Mouse (Mus musculus): ENCODE measurements around the gene Tkt. TPM values are rescaled to one million over a fixed set of nuclear protein-coding genes. Genes with fewer than 3 reads are reported as not detected.

Gene Tkt
- polyA plus RNA-seq, 1 experiment from 2014 or later, result 333 TPM

- ATAC-seq (replicated peaks), result no peak
- H3K36me3 ChIP-seq, result no peaks in the 10 kb centered on the region
- H3K4me2 ChIP-seq (replicated peaks), result no peak overlapping the region
- H3K27me3 ChIP-seq, result no peaks in the 10 kb centered on the region
- H3K9me3 ChIP-seq, result no peaks in the 10 kb centered on the region
- 16% methylated on average over 7 of the region's 7 CpGs for WGBS
- H3K9ac ChIP-seq (replicated peaks), result no peak overlapping the region
- H3K4me1 ChIP-seq, result no peaks in the 10 kb centered on the region
- H3K4me3 ChIP-seq, result no peak overlapping the region
- no peak overlapping the region for H3K27ac ChIP-seq (replicated peaks)
Observed at GRCm38 (mm10) chr14:30612523-30612922, 64.4 kb downstream of the Tkt start.

DNA sequence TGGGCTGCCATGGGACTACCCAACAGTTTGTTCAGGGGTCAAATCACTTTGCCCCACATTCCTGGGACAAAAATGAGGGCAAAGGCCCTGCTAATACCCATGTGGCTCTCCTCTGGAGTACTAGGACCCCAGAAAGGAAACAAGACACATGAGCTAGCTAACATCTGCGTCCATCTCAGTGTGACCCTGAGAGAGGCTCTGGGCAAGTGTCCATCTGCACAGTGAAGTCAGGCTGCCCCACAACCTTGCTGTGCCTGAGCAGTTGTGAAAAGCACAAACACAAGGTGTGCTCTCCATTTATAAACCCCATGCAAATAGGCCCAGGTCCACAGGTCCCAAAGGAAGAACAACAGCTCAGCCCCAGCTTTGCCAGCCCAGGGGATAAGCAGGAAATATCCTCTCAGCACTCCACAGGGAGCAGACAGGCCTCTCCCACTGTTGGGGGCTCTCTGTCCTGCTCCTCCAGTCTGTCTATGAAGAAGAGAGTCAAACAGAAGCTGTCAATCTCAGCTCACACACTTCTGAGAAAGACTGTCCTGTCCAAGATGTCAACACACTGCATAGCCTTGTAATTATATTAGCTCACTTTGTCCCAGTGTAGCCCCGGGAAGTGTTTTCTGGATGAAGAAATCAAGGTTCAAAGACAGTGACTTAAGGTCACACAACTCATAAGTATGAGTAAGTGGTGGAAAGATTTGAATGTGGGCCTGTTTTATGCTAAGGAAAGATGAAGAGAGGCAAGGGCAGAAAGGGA, 65.0 kb downstream of the Tkt start:
- Histone ChIP-seq H3K4me1 (no peaks in the 10 kb centered on the region), H3K27ac (replicated peaks) (no peak overlapping the region), H3K4me3 (no peak overlapping the region), H3K9me3 (no peaks in the 10 kb centered on the region), H3K36me3 (no peaks in the 10 kb centered on the region), H3K27me3 (no peaks in the 10 kb centered on the region), H3K9ac (replicated peaks) (no peak overlapping the region), H3K4me2 (replicated peaks) (no peak overlapping the region)
- 91% methylated on average over 2 of the region's 2 CpGs for WGBS
- no peak for ATAC-seq (replicated peaks)

DNA sequence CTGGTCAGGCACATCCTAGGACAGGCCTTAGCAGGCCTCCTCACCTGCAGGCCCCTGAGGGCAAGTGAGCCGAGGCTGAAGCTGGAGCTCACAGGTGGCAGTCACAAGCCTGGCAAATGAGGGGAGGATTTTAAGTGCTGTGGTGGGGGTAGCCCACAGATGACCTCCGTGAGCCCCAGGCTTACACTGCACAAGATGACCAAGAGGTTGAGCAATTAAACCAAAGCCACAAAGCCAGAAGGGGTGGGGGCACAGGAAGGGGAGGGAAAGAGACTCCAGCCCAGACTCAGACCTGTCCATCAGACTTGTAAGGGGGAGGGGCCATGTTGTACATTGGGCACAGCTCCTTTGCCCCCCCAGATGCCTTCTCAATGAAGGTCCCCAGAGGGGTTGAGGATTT, 68.6 kb downstream of the Tkt start:
- H3K27me3 ChIP-seq, result no peaks in the 10 kb centered on the region
- no peak overlapping the region for H3K27ac ChIP-seq (replicated peaks)
- no peaks in the 10 kb centered on the region for H3K36me3 ChIP-seq
- 75% methylated on average over 2 of the region's 2 CpGs for WGBS
- H3K4me1 ChIP-seq, result no peaks in the 10 kb centered on the region
- no peaks in the 10 kb centered on the region for H3K9me3 ChIP-seq
- H3K9ac ChIP-seq (replicated peaks), result no peak overlapping the region
- H3K4me3 ChIP-seq, result no peak overlapping the region
- ATAC-seq (replicated peaks), result no peak
- no peak overlapping the region for H3K4me2 ChIP-seq (replicated peaks)

DNA sequence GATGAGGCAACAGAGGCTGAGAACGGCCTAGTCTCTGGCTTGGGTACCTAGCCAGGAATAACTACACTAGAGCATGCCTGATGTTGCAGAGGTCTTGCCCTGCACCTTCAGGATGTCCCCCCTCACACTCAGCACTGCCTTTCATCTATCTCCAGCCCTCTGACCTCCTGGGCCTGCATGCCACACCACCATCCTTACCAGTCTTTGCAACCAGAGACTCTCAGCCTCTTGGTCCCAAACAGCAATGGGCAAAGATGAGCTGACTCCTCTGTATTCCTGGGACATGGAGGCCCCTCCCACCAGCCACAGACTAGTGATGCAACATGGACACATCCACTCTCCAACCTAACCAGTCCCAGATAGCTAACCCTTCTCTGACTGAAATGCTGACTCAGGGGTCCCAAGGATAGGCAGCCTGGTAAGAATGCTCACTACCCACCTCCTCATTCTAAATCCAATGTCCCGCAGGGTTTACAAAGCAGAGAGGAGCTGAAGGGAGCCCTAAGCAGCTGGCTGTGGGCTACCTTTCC, 70.7 kb downstream of the Tkt start:
- H3K4me3 ChIP-seq, result no peak overlapping the region
- no peak for ATAC-seq (replicated peaks)
- H3K4me2 ChIP-seq (replicated peaks), result no peak overlapping the region
- no peaks in the 10 kb centered on the region for H3K27me3 ChIP-seq
- no peaks in the 10 kb centered on the region for H3K9me3 ChIP-seq
- no peak overlapping the region for H3K9ac ChIP-seq (replicated peaks)
- no peak overlapping the region for H3K27ac ChIP-seq (replicated peaks)
- no peaks in the 10 kb centered on the region for H3K36me3 ChIP-seq
- 91% methylated on average over 2 of the region's 2 CpGs for WGBS
- no peaks in the 10 kb centered on the region for H3K4me1 ChIP-seq

DNA sequence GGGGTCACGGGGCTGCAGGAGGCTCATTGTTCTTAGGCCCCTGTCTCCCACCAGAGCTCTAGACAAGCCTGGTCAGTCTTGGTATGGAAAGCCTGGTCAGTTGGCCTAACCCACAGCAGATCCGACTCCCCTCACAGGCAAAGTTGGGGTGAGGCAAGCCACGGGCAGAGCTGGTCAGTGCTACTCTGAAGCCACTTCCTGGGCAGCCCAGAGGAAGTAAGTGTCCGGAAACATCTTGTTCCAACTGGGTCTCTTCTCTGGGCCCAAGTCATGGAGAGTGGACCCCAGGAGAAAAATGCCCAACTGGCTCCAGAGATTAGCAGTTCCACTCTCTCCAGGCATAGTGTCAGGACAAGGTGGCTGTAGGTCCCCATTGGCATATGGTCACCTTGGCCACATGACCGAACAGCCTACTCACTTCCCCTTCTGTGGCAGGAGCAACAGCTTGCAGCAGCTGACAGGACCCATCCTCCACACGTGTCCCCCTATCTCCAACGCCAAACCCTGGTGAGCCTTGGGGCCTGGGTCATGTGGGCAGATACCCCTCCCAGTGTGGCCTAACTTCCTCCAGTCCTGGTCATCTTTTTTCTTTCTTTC, 71.9 kb downstream of the Tkt start:
- Histone ChIP-seq H3K4me1 (peaks cover 4% of the 10 kb centered on the region; the same call in 1 of the 2 replicates), H3K4me2 (replicated peaks) (no peak overlapping the region), H3K36me3 (no peaks in the 10 kb centered on the region), H3K9ac (replicated peaks) (no peak overlapping the region), H3K9me3 (no peaks in the 10 kb centered on the region), H3K4me3 (no peak overlapping the region), H3K27me3 (no peaks in the 10 kb centered on the region), H3K27ac (replicated peaks) (no peak overlapping the region)
- WGBS, result 82% methylated on average over 7 of the region's 7 CpGs
- no peak for ATAC-seq (replicated peaks)

DNA sequence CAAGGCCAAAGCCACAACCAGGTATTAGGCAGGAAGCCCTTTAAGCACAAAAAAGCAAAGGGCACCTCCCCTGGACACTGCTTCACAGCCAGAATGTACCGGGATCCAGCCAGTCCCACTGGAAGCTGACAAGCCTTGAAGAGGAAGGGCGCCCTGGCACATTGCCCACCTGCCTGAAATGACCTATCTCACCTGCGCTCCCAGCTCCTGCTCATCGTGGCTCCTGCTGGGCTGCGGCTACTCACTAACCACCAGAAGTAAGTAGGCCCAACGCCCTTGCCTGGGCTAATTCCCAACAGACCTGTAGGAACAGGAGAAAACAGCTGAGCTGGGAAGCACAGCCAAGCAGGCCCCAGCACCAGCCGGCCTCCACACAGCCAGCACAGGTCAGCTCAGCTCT, 74.0 kb downstream of the Tkt start:
- Histone ChIP-seq H3K4me3 (no peak overlapping the region), H3K4me2 (replicated peaks) (no peak overlapping the region), H3K9ac (replicated peaks) (no peak overlapping the region), H3K4me1 (peaks cover 21% of the 10 kb centered on the region; the same call in 1 of the 2 replicates), H3K36me3 (no peaks in the 10 kb centered on the region), H3K27ac (replicated peaks) (no peak overlapping the region), H3K27me3 (no peaks in the 10 kb centered on the region), H3K9me3 (no peaks in the 10 kb centered on the region)
- no peak for ATAC-seq (replicated peaks)
- 87% methylated on average over 7 of the region's 7 CpGs for WGBS

DNA sequence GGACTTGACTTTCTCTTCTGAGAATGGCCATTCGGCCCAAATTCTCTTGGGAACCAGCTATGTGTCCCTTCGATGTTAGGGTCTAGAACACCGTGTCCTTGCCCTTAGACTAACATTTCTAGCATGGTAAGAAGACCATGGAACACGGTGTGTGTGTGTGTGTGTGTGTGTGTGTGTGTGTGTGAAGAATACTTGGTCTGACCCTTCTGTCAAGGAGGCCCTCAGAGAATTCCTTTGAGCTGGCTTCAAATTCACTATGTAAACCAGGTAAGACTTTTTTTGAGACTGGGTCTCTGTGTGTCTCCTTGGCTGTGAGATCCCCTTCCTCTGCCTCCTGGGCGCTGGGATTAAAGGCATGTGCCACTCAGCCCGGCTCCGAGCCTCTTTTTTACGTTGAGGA, 74.4 kb downstream of the Tkt start:
- no peak for ATAC-seq (replicated peaks)
- Histone ChIP-seq H3K4me3 (no peak overlapping the region), H3K4me1 (peaks cover 21% of the 10 kb centered on the region; the same call in 1 of the 2 replicates), H3K4me2 (replicated peaks) (no peak overlapping the region), H3K36me3 (no peaks in the 10 kb centered on the region), H3K9ac (replicated peaks) (no peak overlapping the region), H3K9me3 (no peaks in the 10 kb centered on the region), H3K27ac (replicated peaks) (no peak overlapping the region), H3K27me3 (no peaks in the 10 kb centered on the region)
- 89% methylated on average over 8 of the region's 8 CpGs for WGBS

Small RNA genes within 50 kb of the gene (microRNA-seq; reads per million reads assigned to microRNA genes)
- gene Mir3076, result 3.3 reads per million, percentile 9 among the genes with 10 or more reads in this experiment

Other genes starting within 250 kb of the Tkt start
- 19.2 and 21.2 TPM in 2 replicates for gene Dcp1a, start 68.8 kb upstream of the Tkt start, polyA plus RNA-seq (2015; fragmentation: Nextera tagmentation; extraction: Ambion mirVana)
- 7.1 and 8.2 TPM in 2 replicates for gene Cacna1d, start 56.9 kb upstream of the Tkt start, polyA plus RNA-seq (2015; fragmentation: Nextera tagmentation; extraction: Ambion mirVana)
- 32.1 and 32.3 TPM in 2 replicates for gene Prkcd, start 77.9 kb downstream of the Tkt start, polyA plus RNA-seq (2015; fragmentation: Nextera tagmentation; extraction: Ambion mirVana)
- 8.0 and 9.9 TPM in 2 replicates for gene Rft1, start 106.0 kb downstream of the Tkt start, polyA plus RNA-seq (2015; fragmentation: Nextera tagmentation; extraction: Ambion mirVana)
- gene Sfmbt1, start 166.5 kb downstream of the Tkt start, polyA plus RNA-seq (2015; fragmentation: Nextera tagmentation; extraction: Ambion mirVana), result 21.0 and 23.2 TPM in 2 replicates